Mouse (Mus musculus): Measurements from ENCODE around the gene Qrich2.

DNA sequence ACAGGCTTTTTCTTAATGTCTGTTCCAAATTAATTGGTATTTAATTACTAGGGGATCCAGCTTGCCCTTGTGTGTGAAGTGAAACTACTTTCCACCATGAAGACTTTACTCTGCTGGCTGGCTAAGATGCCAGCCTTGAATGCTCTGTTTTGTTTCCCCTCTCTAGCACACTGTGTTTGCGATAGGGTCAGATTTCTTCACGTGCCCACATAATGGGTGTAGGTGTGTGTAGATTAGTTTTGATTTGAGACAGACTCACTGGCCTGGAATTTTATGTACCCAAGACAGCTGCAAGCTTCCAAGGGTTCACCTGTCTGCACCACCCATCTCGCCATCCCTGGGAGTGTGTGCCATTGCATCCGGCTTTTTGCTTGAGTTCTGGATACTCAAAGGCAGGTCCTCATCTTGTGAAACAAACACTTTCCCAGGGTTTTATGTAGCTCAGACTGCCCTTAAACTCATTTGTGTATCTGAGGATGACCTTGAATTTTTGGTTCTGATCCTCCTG is 47.5 kb upstream of the Qrich2 start:
- TF ChIP-seq POLR2A (IDR thresholded peaks at IDR 0.05; ENCODE audit: insufficient read depth, low read length) (no peak), CTCF (IDR thresholded peaks at IDR 0.05; ENCODE audit: low read depth, low read length) (no peak)

Measured in ES-Bruce4 (cell line).